Mouse (Mus musculus) gastrocnemius, adult 18-20 months (tissue): ENCODE measurements around the gene Kcnq5. TPM values are rescaled to one million over a fixed set of nuclear protein-coding genes. Genes with fewer than 3 reads are reported as not detected.
"Not testable (repeated sequence)": the region's sequence is repeated elsewhere in the genome, so short reads cannot be mapped to it uniquely, and the experiment has no call there.

ENCODE experiments used
- DNase-seq: peaks from one replicate; pipeline ENCODE4 v3.0.0; 2021; ENCODE audit warnings: low spot score
- total RNA-seq, 2 experiments: library from RNA; stranded (reverse); gene quantifications; 2 replicates each; pipeline ENCODE4 v1.2.3; 2021

Gene Kcnq5
- total RNA-seq, 2 experiments from 2014 or later, result 14.4 to 22.8 TPM

- peak; percentile 13 for DNase-seq
Measured at GRCm38 (mm10) chr1:21635406-21635805, 326.3 kb downstream of the Kcnq5 start.

DNA sequence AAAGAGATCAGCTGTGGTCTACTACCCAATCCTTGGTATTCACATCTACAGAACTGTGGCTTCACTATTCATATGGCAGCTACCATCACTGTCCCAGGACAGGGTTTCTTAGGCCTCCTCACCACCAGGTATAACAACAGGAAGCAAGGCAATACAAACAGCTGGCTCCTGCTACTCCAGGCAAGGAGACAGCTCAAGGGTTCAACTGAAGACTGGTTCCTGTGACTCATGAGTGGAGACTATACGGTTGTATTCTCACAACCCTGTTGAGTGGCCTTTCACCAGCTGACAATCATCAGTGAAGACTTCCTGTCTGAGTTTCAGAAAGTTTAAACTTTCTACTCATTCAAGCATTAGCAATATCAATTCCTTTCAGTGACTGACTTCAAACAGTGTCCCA, 327.7 kb downstream of the Kcnq5 start:
- DNase-seq, result no peak

- DNase-seq, result no peak
Measured at GRCm38 (mm10) chr1:21622455-21622854, 339.3 kb downstream of the Kcnq5 start.

- DNase-seq, result no peak
Measured at GRCm38 (mm10) chr1:21622039-21622438, 339.7 kb downstream of the Kcnq5 start.

DNA sequence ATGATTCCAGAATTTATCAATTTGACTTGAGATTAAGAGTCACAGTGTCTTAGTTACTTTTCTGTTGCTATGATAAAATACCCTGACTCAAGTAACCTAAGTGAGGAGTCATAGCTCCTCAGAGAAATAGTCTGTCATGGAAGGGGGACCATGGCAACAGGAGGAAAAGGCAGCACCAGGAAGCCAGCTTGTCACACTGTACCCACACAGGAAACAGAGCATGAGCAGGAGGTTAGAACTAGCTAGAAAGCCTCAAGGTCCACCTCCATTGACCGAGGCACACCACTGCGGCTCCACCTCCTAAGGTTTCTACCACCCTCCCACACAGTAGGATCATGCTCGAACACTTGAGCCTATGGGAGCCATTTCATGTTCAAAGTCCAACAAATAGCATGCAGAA, 343.0 kb downstream of the Kcnq5 start:
- DNase-seq, result no peak

- DNase-seq, result no peak
Measured at GRCm38 (mm10) chr1:21616666-21617065, 345.1 kb downstream of the Kcnq5 start.

DNA sequence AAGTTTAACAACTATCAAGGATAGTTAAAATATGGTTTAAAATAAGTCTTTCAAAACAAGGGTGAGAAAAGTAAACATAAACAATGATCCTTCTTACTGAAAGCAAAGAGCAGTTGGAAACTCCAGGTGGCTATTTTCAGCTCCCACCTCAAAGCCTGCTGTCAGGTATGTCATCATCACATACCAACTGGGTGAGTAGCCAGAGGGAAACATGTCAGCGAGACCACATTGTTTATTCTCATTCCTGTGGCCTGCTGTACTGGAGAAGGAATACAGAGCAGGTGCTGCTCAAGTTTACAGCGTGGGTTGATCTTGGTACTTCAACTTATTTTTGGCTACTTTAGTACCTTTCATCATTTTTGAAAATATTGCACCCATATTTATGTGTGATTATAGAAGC, 347.8 kb downstream of the Kcnq5 start:
- DNase-seq, result peak; percentile 4

- DNase-seq, result no peak
Measured at GRCm38 (mm10) chr1:21604003-21604402, 357.7 kb downstream of the Kcnq5 start.

GRCm38 (mm10) chr1:21602567-21602966, 359.2 kb downstream of the Kcnq5 start:
- DNase-seq, result no peak

GRCm38 (mm10) chr1:21600606-21601005, 361.1 kb downstream of the Kcnq5 start:
- no peak for DNase-seq

DNA sequence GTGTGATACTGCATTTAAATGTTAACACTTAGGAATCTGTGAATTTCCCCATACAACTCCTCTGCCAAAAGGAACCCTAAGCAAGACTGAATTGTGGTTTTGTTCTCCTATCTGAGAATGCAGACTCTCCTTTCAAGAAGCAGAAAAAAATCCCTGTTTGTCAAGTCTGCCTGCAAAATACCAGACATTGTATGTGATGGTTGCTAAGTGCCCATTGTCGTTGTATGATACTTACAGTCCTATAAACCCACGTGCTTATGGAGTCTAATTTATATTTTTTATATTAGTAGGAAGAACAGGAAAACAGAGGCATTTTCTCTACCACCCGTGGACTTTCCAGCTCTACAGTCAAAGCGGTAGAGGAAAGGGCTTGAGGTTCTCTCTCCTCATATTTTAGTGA, 367.9 kb downstream of the Kcnq5 start:
- no peak for DNase-seq

- DNase-seq, result not testable (repeated sequence)
Measured at GRCm38 (mm10) chr1:21567397-21567796, 394.3 kb downstream of the Kcnq5 start.

DNA sequence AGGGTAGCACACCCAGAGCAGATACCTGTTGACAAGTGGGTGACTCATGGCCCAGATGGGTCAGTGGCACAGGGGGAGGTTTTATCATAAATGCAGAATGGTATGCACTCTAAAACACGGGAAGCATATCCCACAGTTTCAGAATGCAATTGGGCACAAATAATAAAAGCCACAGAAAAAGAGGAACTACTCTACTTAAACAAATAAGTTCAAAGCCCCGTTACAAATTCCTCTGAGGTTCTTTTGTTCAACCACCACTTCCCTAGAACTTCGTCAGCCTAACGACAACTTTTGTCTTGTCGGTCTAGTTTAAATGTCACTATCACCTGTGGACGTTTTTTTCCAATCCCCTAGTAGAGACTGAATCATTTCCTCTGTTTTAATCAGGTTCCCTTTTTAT, 407.1 kb downstream of the Kcnq5 start:
- DNase-seq, result no peak

DNA sequence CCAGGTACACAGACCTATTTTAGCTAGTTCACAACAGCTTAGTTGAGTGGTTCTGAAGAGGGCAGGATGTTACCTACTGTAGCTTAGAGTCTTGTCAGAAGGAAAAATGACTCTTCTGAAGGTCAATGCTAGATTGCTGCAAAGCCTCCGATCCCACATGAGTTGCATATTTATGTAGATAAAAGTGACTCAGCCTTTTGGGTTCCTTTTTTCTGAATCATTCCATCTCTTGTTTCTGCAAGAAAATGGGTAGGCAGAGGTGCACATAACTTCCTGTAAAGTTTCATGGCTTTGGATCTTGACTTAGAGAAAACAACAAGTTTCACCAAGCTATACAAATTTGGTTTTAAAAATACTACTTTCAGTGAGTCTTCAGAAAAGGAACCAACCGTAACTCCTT, 409.0 kb downstream of the Kcnq5 start:
- DNase-seq, result no peak

- no peak for DNase-seq
Measured at GRCm38 (mm10) chr1:21543909-21544308, 417.8 kb downstream of the Kcnq5 start.

DNA sequence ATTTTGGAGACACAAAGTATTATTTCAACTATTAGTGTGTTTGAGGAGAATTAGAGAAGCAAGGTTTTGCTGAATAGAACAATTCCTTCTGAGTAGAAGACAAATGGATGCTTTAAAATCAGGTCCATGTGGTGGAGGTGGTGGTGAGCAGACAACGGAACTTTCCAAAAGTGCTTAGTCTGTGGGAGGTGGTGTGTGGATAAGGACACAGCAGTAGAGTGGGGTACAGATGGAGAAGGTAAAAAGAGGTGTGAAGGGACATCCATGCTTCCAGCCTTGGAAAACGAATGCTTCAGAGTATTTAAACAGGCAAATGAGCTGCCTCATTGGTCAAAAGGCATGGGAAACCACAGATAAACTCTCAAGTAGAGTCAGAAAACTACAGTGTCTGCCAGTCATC, 422.3 kb downstream of the Kcnq5 start:
- DNase-seq, result no peak

GRCm38 (mm10) chr1:21530823-21531222, 430.9 kb downstream of the Kcnq5 start:
- DNase-seq, result no peak

DNA sequence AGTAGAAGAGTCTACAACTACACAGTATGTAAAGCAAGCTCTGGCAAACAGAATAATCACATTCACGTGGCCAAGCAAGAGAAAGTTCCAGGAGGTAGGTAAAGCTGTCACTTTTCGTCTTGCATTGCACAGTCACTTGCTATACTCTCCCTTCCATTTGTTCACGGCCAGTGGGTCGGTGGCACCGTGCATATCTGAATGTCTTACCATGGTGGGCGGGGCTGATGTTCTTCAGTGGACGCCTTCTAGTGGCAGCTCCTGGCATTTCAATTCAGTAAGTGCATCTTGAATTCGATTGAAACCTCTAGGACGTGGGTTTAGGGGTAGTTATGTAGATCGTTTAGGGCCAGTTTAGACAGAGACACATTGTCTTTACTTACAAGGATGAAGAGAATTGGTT, 439.7 kb downstream of the Kcnq5 start:
- no peak for DNase-seq

GRCm38 (mm10) chr1:21521475-21521874, 440.3 kb downstream of the Kcnq5 start:
- DNase-seq, result no peak

DNA sequence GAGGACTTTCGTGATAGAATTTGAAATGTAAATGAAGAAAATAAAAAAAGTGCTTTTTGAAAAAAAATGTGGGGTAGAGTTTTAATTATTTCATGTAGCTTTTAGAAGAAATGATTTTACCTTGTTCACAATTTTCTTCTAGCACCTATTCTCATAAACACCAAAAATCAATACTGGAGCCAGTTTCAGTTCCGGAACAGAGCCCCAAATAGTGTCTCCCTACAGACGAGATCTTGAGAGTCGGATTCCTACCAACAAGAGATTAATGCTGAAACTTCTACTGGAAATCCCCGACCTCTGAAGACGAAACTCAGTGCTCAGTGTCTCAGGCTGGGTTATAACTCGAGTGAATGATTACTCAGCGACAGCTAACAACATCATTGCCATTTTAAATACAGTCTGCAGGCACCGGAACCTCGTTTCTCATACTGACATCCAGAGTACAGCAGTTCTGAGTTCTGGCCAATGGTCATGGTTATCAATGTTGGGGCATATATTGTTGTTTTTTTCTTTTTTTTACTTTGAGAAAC, 441.6 kb downstream of the Kcnq5 start:
- DNase-seq, result peak; percentile 27

DNA sequence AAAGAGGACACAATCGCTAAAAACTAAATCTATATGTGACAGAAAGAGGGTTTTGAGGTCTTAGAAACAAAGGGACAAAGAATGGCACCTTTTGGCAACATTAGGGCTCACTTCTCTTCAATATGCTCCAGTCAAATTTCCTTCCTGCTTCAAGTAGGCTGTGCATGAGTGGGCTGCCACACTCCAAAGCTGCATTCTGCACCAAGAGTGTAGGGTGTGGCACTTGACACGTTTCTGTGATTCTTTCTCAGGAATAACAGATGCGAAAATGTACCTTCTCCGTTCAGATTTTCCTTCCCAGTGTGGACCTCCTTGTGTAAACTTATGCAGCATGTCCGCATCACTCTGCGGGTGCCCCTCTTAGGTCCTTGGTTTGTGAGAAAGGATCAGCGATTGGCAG, 455.1 kb downstream of the Kcnq5 start:
- DNase-seq, result no peak

GRCm38 (mm10) chr1:21499815-21500534, 461.8 kb downstream of the Kcnq5 start:
- DNase-seq, result no peak

DNA sequence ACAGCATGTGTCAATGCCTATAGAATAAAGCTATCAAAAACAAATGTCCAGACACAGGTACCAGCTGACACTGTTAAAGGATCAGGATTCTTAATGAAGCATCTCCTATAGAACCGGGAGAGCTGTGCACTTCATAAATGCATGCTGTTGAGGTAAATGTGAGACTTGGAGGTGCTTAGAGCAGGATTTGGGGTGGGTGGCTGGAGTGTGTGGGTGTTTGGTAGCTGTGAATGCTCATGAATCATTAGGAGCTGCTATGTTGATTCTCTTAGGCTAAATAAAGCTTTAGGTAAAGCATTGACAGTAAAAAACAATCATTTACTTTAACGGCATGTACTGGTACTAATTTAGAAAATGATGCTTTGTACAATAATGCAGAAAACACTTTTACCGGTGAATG, 465.4 kb downstream of the Kcnq5 start:
- DNase-seq, result no peak

DNA sequence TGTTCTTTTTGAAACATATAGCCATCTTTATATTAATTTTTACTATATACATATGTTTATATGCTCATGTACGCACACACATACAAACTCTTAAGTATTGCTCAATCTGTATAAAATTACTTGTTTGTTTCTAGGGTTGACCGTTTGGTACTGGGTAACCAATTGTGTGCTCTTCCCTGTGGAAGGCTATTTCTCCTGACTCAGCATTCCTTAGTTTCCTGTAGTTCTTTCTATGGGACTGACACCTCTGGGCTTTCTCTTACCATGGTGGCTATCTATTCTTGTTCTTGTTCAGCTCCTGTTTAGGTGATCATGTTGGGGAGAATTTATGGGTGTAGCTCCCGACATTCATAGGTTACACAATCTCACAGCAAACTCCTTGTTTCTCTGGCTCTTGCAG, 473.1 kb downstream of the Kcnq5 start:
- no peak for DNase-seq
